In the genomic region with DNA sequence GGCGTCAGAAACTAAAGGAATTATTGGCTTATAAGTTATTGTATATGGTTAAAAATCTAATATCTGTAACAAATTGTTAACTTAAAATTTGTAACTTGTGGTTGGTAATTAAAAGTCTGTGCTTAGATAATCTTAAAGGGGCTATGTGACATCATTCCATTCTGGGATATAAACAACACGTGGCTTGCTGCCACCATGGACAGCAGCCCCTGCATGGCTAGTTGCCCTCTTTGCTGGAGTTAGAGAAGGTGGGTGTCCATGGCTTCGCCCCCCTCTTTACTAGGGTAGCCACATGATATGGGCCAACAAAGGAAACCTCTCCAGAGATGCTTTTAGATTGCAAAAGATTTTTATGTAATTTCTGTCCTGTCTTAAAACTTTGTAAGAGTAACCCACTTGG, we compare ENCODE assay signal across 17 mouse cellular contexts. TPM values are rescaled to one million over a fixed set of nuclear protein-coding genes. Genes with fewer than 3 reads are reported as not detected.
DNase-seq lines count a peak whose midpoint lies in the region; ATAC-seq and TF ChIP-seq lines count a peak whose summit lies in the region.
"Had no signal": no experiment of that assay in that cellular context is flagged by ENCODE, and none has a peak within 500 bp of the region (broad histone marks: within the 10 kb centered on the region; RNA-seq: fewer than 3 reads in every experiment).

No protein-coding gene starts in this region.

- H3K4me2 ChIP-seq in embryonic facial prominence, embryonic 11.5 days (ENCODE audit: low read depth, low read length): no peak overlapping the region
- no peak overlapping the region for H3K4me2 ChIP-seq in lung, embryonic 14.5 days
- no peak overlapping the region for H3K4me2 ChIP-seq in lung, postnatal 0 days (replicated peaks; ENCODE audit: low read depth, low read length)
- H3K4me2 ChIP-seq: embryonic facial prominence, embryonic 12.5 days; forebrain, embryonic 15.5 days; heart, embryonic 12.5 days; hindbrain, embryonic 15.5 days had no signal

- H3K4me3 ChIP-seq in embryonic facial prominence, embryonic 11.5 days (ENCODE audit: low read depth, low read length): no peak overlapping the region
- no peak overlapping the region for H3K4me3 ChIP-seq in embryonic facial prominence, embryonic 10.5 days
- no peak overlapping the region for H3K4me3 ChIP-seq in lung, embryonic 14.5 days (ENCODE audit: low read depth, low read length)
- no peak overlapping the region for H3K4me3 ChIP-seq in lung, postnatal 0 days (ENCODE audit: low read depth, low read length)
- no peak overlapping the region for H3K4me3 ChIP-seq in layer of hippocampus, adult 2 months
- H3K4me3 ChIP-seq: embryonic facial prominence, embryonic 12.5 days; forebrain, embryonic 15.5 days; heart, embryonic 12.5 days; hindbrain, embryonic 15.5 days had no signal

- ATAC-seq in embryonic facial prominence, embryonic 11.5 days (replicated peaks; ENCODE audit: insufficient number of reproducible peaks, low FRiP score, low TSS enrichment, low read depth): no peak
- no peak for ATAC-seq in lung, embryonic 14.5 days (ENCODE audit: insufficient read depth)
- ATAC-seq in lung, postnatal 0 days: no peak
- ATAC-seq: activated CD4-positive, CD25-positive, alpha-beta regulatory T cell, adult 4 months; forebrain, embryonic 15.5 days; Patski had no signal

- no peak overlapping the region for H3K27ac ChIP-seq in embryonic facial prominence, embryonic 11.5 days (replicated peaks; ENCODE audit: low read depth, low read length)
- no peak overlapping the region for H3K27ac ChIP-seq in embryonic facial prominence, embryonic 10.5 days (replicated peaks)
- no peak overlapping the region for H3K27ac ChIP-seq in lung, embryonic 14.5 days (ENCODE audit: low read depth)
- no peak overlapping the region for H3K27ac ChIP-seq in lung, postnatal 0 days (ENCODE audit: low read length)
- no peak overlapping the region for H3K27ac ChIP-seq in layer of hippocampus, adult 2 months
- H3K27ac ChIP-seq: embryonic facial prominence, embryonic 12.5 days; forebrain, embryonic 15.5 days; hindbrain, embryonic 15.5 days had no signal

- no peak for TF ChIP-seq CTCF in lung, embryonic 14.5 days (IDR thresholded peaks at IDR 0.05; ENCODE audit: low read depth)
- no peak for TF ChIP-seq CTCF in lung, postnatal 0 days (IDR thresholded peaks at IDR 0.05)
- TF ChIP-seq CTCF in layer of hippocampus, adult 2 months (conservative IDR thresholded peaks at IDR 0.05): no peak

- WGBS in embryonic facial prominence, embryonic 11.5 days: 83% methylated on average over 3 of the region's 3 CpGs
- WGBS in embryonic facial prominence, embryonic 10.5 days: 88% methylated on average over 3 of the region's 3 CpGs
- 75% methylated on average over 3 of the region's 3 CpGs for WGBS in lung, embryonic 14.5 days
- 84% methylated on average over 3 of the region's 3 CpGs for WGBS in lung, postnatal 0 days

- no peaks in the 10 kb centered on the region for H3K36me3 ChIP-seq in embryonic facial prominence, embryonic 11.5 days (replicated peaks; ENCODE audit: control insufficient read depth, insufficient read depth, low read depth, low read length)
- no peaks in the 10 kb centered on the region for H3K36me3 ChIP-seq in embryonic facial prominence, embryonic 10.5 days (replicated peaks)
- H3K36me3 ChIP-seq in lung, embryonic 14.5 days (ENCODE audit: insufficient read depth): no peaks in the 10 kb centered on the region
- H3K36me3 ChIP-seq in lung, postnatal 0 days (ENCODE audit: insufficient read depth, low read length): no peaks in the 10 kb centered on the region
- H3K36me3 ChIP-seq: embryonic facial prominence, embryonic 12.5 days; forebrain, embryonic 15.5 days; heart, embryonic 12.5 days; hindbrain, embryonic 15.5 days had no signal

- DNase-seq in embryonic facial prominence, embryonic 11.5 days (ENCODE audit: low spot score): peak; percentile 21
- no peak for DNase-seq in embryonic facial prominence, embryonic 10.5 days (ENCODE audit: low spot score)
- DNase-seq in heart, postnatal 4 days: peak; percentile 28
- no peak for DNase-seq in heart, adult 18-20 months
- DNase-seq in lung, embryonic 14.5 days: peak; percentile 32
- DNase-seq in lung, postnatal 0 days (ENCODE audit: low spot score): no peak
- DNase-seq in layer of hippocampus, adult 2 months (ENCODE audit: low spot score in 2 of 2): no peak
- DNase-seq: adrenal gland, postnatal 14 days; cerebellum, adult 11-12 months; cerebellum, adult 9-11 months; gastrocnemius, postnatal 10 days had no signal

- H3K4me1 ChIP-seq in embryonic facial prominence, embryonic 11.5 days (ENCODE audit: control insufficient read depth, insufficient read depth, low read length): no peaks in the 10 kb centered on the region
- no peaks in the 10 kb centered on the region for H3K4me1 ChIP-seq in embryonic facial prominence, embryonic 10.5 days
- H3K4me1 ChIP-seq in lung, embryonic 14.5 days (ENCODE audit: insufficient read depth): no peaks in the 10 kb centered on the region; the same call in 1 of the 2 replicates
- H3K4me1 ChIP-seq in lung, postnatal 0 days (ENCODE audit: insufficient read depth, low read depth, low read length): peaks cover 5% of the 10 kb centered on the region; the same call in 1 of the 2 replicates
- H3K4me1 ChIP-seq: embryonic facial prominence, embryonic 12.5 days had no signal

- TF ChIP-seq EP300 in lung, postnatal 0 days (IDR thresholded peaks at IDR 0.05): no peak

- no peaks in the 10 kb centered on the region for H3K9me3 ChIP-seq in embryonic facial prominence, embryonic 11.5 days (replicated peaks; ENCODE audit: control insufficient read depth, low read length)
- no peaks in the 10 kb centered on the region for H3K9me3 ChIP-seq in embryonic facial prominence, embryonic 10.5 days
- no peaks in the 10 kb centered on the region for H3K9me3 ChIP-seq in lung, embryonic 14.5 days (ENCODE audit: low read depth, low read length)
- no peaks in the 10 kb centered on the region for H3K9me3 ChIP-seq in lung, postnatal 0 days (ENCODE audit: low read length)
- H3K9me3 ChIP-seq: embryonic facial prominence, embryonic 12.5 days; forebrain, embryonic 15.5 days; heart, embryonic 12.5 days; hindbrain, embryonic 15.5 days had no signal

- H3K9ac ChIP-seq in embryonic facial prominence, embryonic 11.5 days (replicated peaks; ENCODE audit: low read length): no peak overlapping the region
- H3K9ac ChIP-seq in lung, embryonic 14.5 days: no peak overlapping the region
- no peak overlapping the region for H3K9ac ChIP-seq in lung, postnatal 0 days (replicated peaks; ENCODE audit: low read depth)
- H3K9ac ChIP-seq: embryonic facial prominence, embryonic 12.5 days; forebrain, embryonic 15.5 days; heart, embryonic 12.5 days; hindbrain, embryonic 15.5 days had no signal

- H3K27me3 ChIP-seq in embryonic facial prominence, embryonic 11.5 days (ENCODE audit: control insufficient read depth, insufficient read depth, low read length): no peaks in the 10 kb centered on the region
- no peaks in the 10 kb centered on the region for H3K27me3 ChIP-seq in embryonic facial prominence, embryonic 10.5 days (replicated peaks; ENCODE audit: low read depth, poor library complexity, severe bottlenecking)
- H3K27me3 ChIP-seq in lung, embryonic 14.5 days (ENCODE audit: insufficient read depth, low read length): no peaks in the 10 kb centered on the region
- no peaks in the 10 kb centered on the region for H3K27me3 ChIP-seq in lung, postnatal 0 days (replicated peaks; ENCODE audit: insufficient read depth, low read length)
- H3K27me3 ChIP-seq: embryonic facial prominence, embryonic 12.5 days; forebrain, embryonic 15.5 days; heart, embryonic 12.5 days; hindbrain, embryonic 15.5 days; Patski had no signal

RNA-seq across cellular contexts. Expression of gene Tmem131, which starts 48.0 kb away (rescaled TPM):
- 18.1 and 18.9 TPM in 2 replicates for polyA plus RNA-seq in embryonic facial prominence, embryonic 11.5 days (2014; fragmentation: Nextera tagmentation; extraction: Ambion mirVana)
- 14.0 and 14.4 TPM in 2 replicates for polyA plus RNA-seq in embryonic facial prominence, embryonic 10.5 days (2016; fragmentation: Nextera tagmentation; extraction: Ambion mirVana)
- total RNA-seq in heart, postnatal 4 days (2021): 10 to 100 TPM; 37.3 to 40.6 TPM
- total RNA-seq in heart, adult 18-20 months (2021): 10 to 100 TPM; 24.2 to 29.6 TPM
- polyA plus RNA-seq in lung, embryonic 14.5 days (2014; fragmentation: Nextera tagmentation; extraction: Ambion mirVana): 18.4 TPM in 2 replicates
- polyA plus RNA-seq in lung, postnatal 0 days (2015; fragmentation: Nextera tagmentation; extraction: Ambion mirVana): 5.9 and 6.0 TPM in 2 replicates
- 10 to 100 TPM; 58.1 to 62.1 TPM for total RNA-seq in layer of hippocampus, adult 2 months (2021)

Comparison
In these comparisons a context has a peak if more than half of its experiments do, and no peak if none do; other contexts are left out.
1. DNase-seq: peak in embryonic facial prominence, embryonic 11.5 days (single experiment), heart, postnatal 4 days (single experiment) and lung, embryonic 14.5 days (single experiment); none in embryonic facial prominence, embryonic 10.5 days (single experiment), heart, adult 18-20 months (0 of 2), lung, postnatal 0 days (single experiment) and layer of hippocampus, adult 2 months (0 of 2).